Mouse (Mus musculus): ENCODE data around the gene AU040320. TPM values are rescaled to one million over a fixed set of nuclear protein-coding genes. Genes with fewer than 3 reads are reported as not detected.

Gene AU040320
- polyA plus RNA-seq, 2 experiments: 5.9 to 7.5 TPM

DNA sequence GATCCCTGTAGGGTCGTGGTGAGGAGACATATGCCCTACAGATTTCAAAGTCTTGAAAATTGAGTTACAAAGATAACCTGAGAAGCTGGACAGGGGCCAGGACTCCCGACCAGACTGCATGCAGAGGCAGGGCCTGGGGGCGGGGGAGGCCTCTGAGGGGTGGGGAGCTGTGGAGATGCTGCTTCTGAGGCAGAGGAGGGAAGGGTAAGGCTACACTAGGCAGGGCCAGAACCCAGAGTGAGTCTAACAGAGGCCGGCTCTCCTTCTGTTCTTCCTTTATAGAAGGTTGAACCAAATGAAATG, 97.4 kb downstream of the AU040320 start:
- TF ChIP-seq EP300 (IDR thresholded peaks at IDR 0.05; ENCODE audit: low read depth) (no peak), CTCF (IDR thresholded peaks at IDR 0.05; ENCODE audit: low read depth) (no peak)
- no peak overlapping the region for H3K4me3 ChIP-seq (ENCODE audit: insufficient read depth in 1 of 2, low read depth in 2 of 2, low read length in 2 of 2)
- H3K27me3 ChIP-seq (ENCODE audit: control insufficient read depth, insufficient read depth, low read length): no peaks in the 10 kb centered on the region
- no peak overlapping the region for H3K27ac ChIP-seq
- no peaks in the 10 kb centered on the region for H3K9me3 ChIP-seq (ENCODE audit: control insufficient read depth, low read length)
- H3K4me1 ChIP-seq (replicated peaks; ENCODE audit: control insufficient read depth in 2 of 2, insufficient read depth in 2 of 2, low read length in 1 of 2): no peaks in the 10 kb centered on the region
- ATAC-seq (ENCODE audit: insufficient read depth) (no peak), DNase-seq (ENCODE audit: low read depth in 3 of 3, low spot score in 3 of 3) (no peak)
- 53% methylated on average over 4 of the region's 4 CpGs for WGBS (ENCODE audit: insufficient replicate concordance)
- H3K36me3 ChIP-seq (replicated peaks; ENCODE audit: control insufficient read depth, insufficient read depth, low read depth): no peaks in the 10 kb centered on the region
- no peak overlapping the region for H3K9ac ChIP-seq (replicated peaks)
- no peak overlapping the region for H3K4me2 ChIP-seq (ENCODE audit: low read depth)

- no peak for ATAC-seq (ENCODE audit: insufficient read depth)
- Histone ChIP-seq H3K4me2 (ENCODE audit: low read depth) (no peak overlapping the region), H3K9ac (replicated peaks) (no peak overlapping the region), H3K36me3 (replicated peaks; ENCODE audit: control insufficient read depth, insufficient read depth, low read depth) (no peaks in the 10 kb centered on the region), H3K4me3 (ENCODE audit: insufficient read depth in 1 of 2, low read depth in 2 of 2, low read length in 2 of 2) (no peak overlapping the region), H3K9me3 (ENCODE audit: control insufficient read depth, low read length) (no peaks in the 10 kb centered on the region), H3K27ac (no peak overlapping the region), H3K4me1 (replicated peaks; ENCODE audit: control insufficient read depth in 2 of 2, insufficient read depth in 2 of 2, low read length in 1 of 2) (no peaks in the 10 kb centered on the region), H3K27me3 (ENCODE audit: control insufficient read depth, insufficient read depth, low read length) (no peaks in the 10 kb centered on the region)
- no peak for DNase-seq (ENCODE audit: low read depth in 3 of 3, low spot score in 3 of 3)
- WGBS (ENCODE audit: insufficient replicate concordance): 67% methylated on average over 11 of the region's 11 CpGs
- TF ChIP-seq CTCF (IDR thresholded peaks at IDR 0.05; ENCODE audit: low read depth) (no peak), EP300 (IDR thresholded peaks at IDR 0.05; ENCODE audit: low read depth) (no peak)
Observed at GRCm38 (mm10) chr4:126852971-126853370, 99.6 kb downstream of the AU040320 start.

- Histone ChIP-seq H3K4me2 (ENCODE audit: low read depth) (no peak overlapping the region), H3K9me3 (ENCODE audit: control insufficient read depth, low read length) (no peaks in the 10 kb centered on the region), H3K4me3 (ENCODE audit: insufficient read depth in 1 of 2, low read depth in 2 of 2, low read length in 2 of 2) (no peak overlapping the region), H3K27me3 (ENCODE audit: control insufficient read depth, insufficient read depth, low read length) (no peaks in the 10 kb centered on the region), H3K36me3 (replicated peaks; ENCODE audit: control insufficient read depth, insufficient read depth, low read depth) (no peaks in the 10 kb centered on the region; the same call in 1 of the 2 replicates), H3K27ac (no peak overlapping the region), H3K4me1 (replicated peaks; ENCODE audit: control insufficient read depth in 2 of 2, insufficient read depth in 2 of 2, low read length in 1 of 2) (no peaks in the 10 kb centered on the region), H3K9ac (replicated peaks) (no peak overlapping the region)
- ATAC-seq (ENCODE audit: insufficient read depth) (no peak), DNase-seq (ENCODE audit: low read depth in 3 of 3, low spot score in 3 of 3) (no peak)
- 71% methylated on average over 9 of the region's 9 CpGs for WGBS (ENCODE audit: insufficient replicate concordance)
- TF ChIP-seq CTCF (IDR thresholded peaks at IDR 0.05; ENCODE audit: low read depth) (no peak), EP300 (IDR thresholded peaks at IDR 0.05; ENCODE audit: low read depth) (no peak)
Observed at GRCm38 (mm10) chr4:126860268-126860986, 107.1 kb downstream of the AU040320 start.

GRCm38 (mm10) chr4:126861514-126862266, 108.3 kb downstream of the AU040320 start:
- ATAC-seq (ENCODE audit: insufficient read depth) (no peak), DNase-seq (ENCODE audit: low read depth in 3 of 3, low spot score in 3 of 3) (peak in 1 of 3 experiments; percentile 4)
- Histone ChIP-seq H3K9me3 (ENCODE audit: control insufficient read depth, low read length) (no peaks in the 10 kb centered on the region), H3K27me3 (ENCODE audit: control insufficient read depth, insufficient read depth, low read length) (no peaks in the 10 kb centered on the region), H3K4me3 (ENCODE audit: insufficient read depth in 1 of 2, low read depth in 2 of 2, low read length in 2 of 2) (no peak overlapping the region), H3K4me2 (ENCODE audit: low read depth) (no peak overlapping the region), H3K36me3 (replicated peaks; ENCODE audit: control insufficient read depth, insufficient read depth, low read depth) (no peaks in the 10 kb centered on the region; the same call in none of the 2 replicates), H3K4me1 (replicated peaks; ENCODE audit: control insufficient read depth in 2 of 2, insufficient read depth in 2 of 2, low read length in 1 of 2) (no peaks in the 10 kb centered on the region), H3K9ac (replicated peaks) (no peak overlapping the region), H3K27ac (no peak overlapping the region)
- WGBS (ENCODE audit: insufficient replicate concordance): 54% methylated on average over 11 of the region's 11 CpGs
- peak; percentile 35; the same call in 1 of the 2 replicates for TF ChIP-seq CTCF (IDR thresholded peaks at IDR 0.05; ENCODE audit: low read depth)
- no peak for TF ChIP-seq EP300 (IDR thresholded peaks at IDR 0.05; ENCODE audit: low read depth)

- no peak overlapping the region for H3K4me2 ChIP-seq (ENCODE audit: low read depth)
Observed at GRCm38 (mm10) chr4:126868699-126869098, 115.4 kb downstream of the AU040320 start.

More at GRCm38 (mm10) chr4:126868699-126869098, 115.4 kb downstream of the AU040320 start:
- Histone ChIP-seq H3K36me3 (replicated peaks; ENCODE audit: control insufficient read depth, insufficient read depth, low read depth) (no peaks in the 10 kb centered on the region; the same call in none of the 2 replicates), H3K4me1 (replicated peaks; ENCODE audit: control insufficient read depth in 2 of 2, insufficient read depth in 2 of 2, low read length in 1 of 2) (no peaks in the 10 kb centered on the region), H3K27me3 (ENCODE audit: control insufficient read depth, insufficient read depth, low read length) (no peaks in the 10 kb centered on the region), H3K27ac (no peak overlapping the region), H3K9ac (replicated peaks) (no peak overlapping the region), H3K4me3 (ENCODE audit: insufficient read depth in 1 of 2, low read depth in 2 of 2, low read length in 2 of 2) (no peak overlapping the region), H3K9me3 (ENCODE audit: control insufficient read depth, low read length) (no peaks in the 10 kb centered on the region)
- no peak for ATAC-seq (ENCODE audit: insufficient read depth)
- 85% methylated on average over 12 of the region's 12 CpGs for WGBS (ENCODE audit: insufficient replicate concordance)
- no peak for TF ChIP-seq CTCF (IDR thresholded peaks at IDR 0.05; ENCODE audit: low read depth)
- no peak for TF ChIP-seq EP300 (IDR thresholded peaks at IDR 0.05; ENCODE audit: low read depth)
- DNase-seq (ENCODE audit: low read depth in 3 of 3, low spot score in 3 of 3): no peak

Measured in liver, embryonic 14.5 days (tissue).